Mouse (Mus musculus) activated CD4-positive, CD25-positive, alpha-beta regulatory T cell, adult 9 weeks (primary cell): ENCODE measurements around the gene Zbed5. TPM values are rescaled to one million over a fixed set of nuclear protein-coding genes. Genes with fewer than 3 reads are reported as not detected.

ENCODE experiments used
- polyA plus RNA-seq: library from polyadenylated mRNA; unstranded; fragments of 100-300 nt; shearing (Covaris generic); gene quantifications from one replicate; pipeline ENCODE4 v1.2.1, GENCODE M21; 2017

The Zbed5 gene
- polyA plus RNA-seq: 2.2 TPM

GRCm38 (mm10) chr5:129895198-129896088 lies at the start of gene Zbed5:
Gene Zbed5, plus strand, starts transcription at chr5:129895723.

GRCm38 (mm10) chr5:129846752-129847557 lies 48.6 kb upstream of the Zbed5 start, which contains the start of gene Sumf2:
Gene Sumf2, plus strand, starts transcription at chr5:129846986.

GRCm38 (mm10) chr5:129886911-129887636 lies 8.4 kb upstream of the Zbed5 start, which contains the start of gene Chchd2:
Gene Chchd2, minus strand, starts transcription at chr5:129887470.

GRCm38 (mm10) chr5:129898449-129898848 lies 2.9 kb downstream of the Zbed5 start, which contains the start of gene Phkg1:
Gene Phkg1, minus strand, starts transcription at chr5:129898549.

GRCm38 (mm10) chr5:129908242-129908965 lies 12.9 kb downstream of the Zbed5 start, which contains the start of gene Nupr1l:
Gene Nupr1l, plus strand, starts transcription at chr5:129908540.

GRCm38 (mm10) chr5:129941495-129942045 lies 46.0 kb downstream of the Zbed5 start, which contains the start of gene Vkorc1l1:
Gene Vkorc1l1, plus strand, starts transcription at chr5:129941970.

Other genes with a start within 250 kb of the Zbed5 start
- gene Zfp11, start 225.6 kb upstream of the Zbed5 start, polyA plus RNA-seq: 4.8 TPM
- gene Sept14, start 187.2 kb upstream of the Zbed5 start, polyA plus RNA-seq: not detected
- gene Mrps17, start 180.2 kb upstream of the Zbed5 start, polyA plus RNA-seq: 117 TPM
- 25.4 TPM for gene Nipsnap2, start 170.7 kb upstream of the Zbed5 start, polyA plus RNA-seq
- gene Psph, start 108.3 kb upstream of the Zbed5 start, polyA plus RNA-seq: 72.7 TPM
- 23.5 TPM for gene Sumf2, start 48.7 kb upstream of the Zbed5 start, polyA plus RNA-seq
- 519 TPM for gene Chchd2, start 8.3 kb upstream of the Zbed5 start, polyA plus RNA-seq
- 0.17 TPM for gene Phkg1, start 2.8 kb downstream of the Zbed5 start, polyA plus RNA-seq
- 0.66 TPM for gene Nupr1l, start 12.8 kb downstream of the Zbed5 start, polyA plus RNA-seq
- gene Vkorc1l1, start 46.2 kb downstream of the Zbed5 start, polyA plus RNA-seq: 7.3 TPM
- gene Gusb, start 107.3 kb downstream of the Zbed5 start, polyA plus RNA-seq: 57.5 TPM
- 79.8 TPM for gene Asl, start 133.5 kb downstream of the Zbed5 start, polyA plus RNA-seq
- 52.4 TPM for gene Crcp, start 133.6 kb downstream of the Zbed5 start, polyA plus RNA-seq
- 1.4 TPM for gene Tpst1, start 177.6 kb downstream of the Zbed5 start, polyA plus RNA-seq
- gene Kctd7, start 249.1 kb downstream of the Zbed5 start, polyA plus RNA-seq: 5.8 TPM